Mouse (Mus musculus) midbrain, embryonic 16.5 days (tissue): ENCODE results near the gene Morc1. TPM values are rescaled to one million over a fixed set of nuclear protein-coding genes. Genes with fewer than 3 reads are reported as not detected.

Experiments used
- ATAC-seq: fragments of 200-750 bp; cut with Nextera tagmentation; 2 replicates; pipeline ENCODE4 v1.8.0; 2017; ENCODE audit warnings: moderate TSS enrichment
- H3K27ac ChIP-seq: fragments of 300-500 bp; sonication (generic); 2 replicates; pipeline ENCODE4 v1.5.1; 2014; ENCODE audit warnings: mild to moderate bottlenecking, low read length, mixed read lengths
- H3K27me3 ChIP-seq: fragments of 300-500 bp; sonication (generic); 2 replicates; pipeline ENCODE4 v1.6.1; 2014; ENCODE audit warnings: low read depth, low read length, mixed read lengths; ENCODE audit not compliant: control insufficient read depth, insufficient read depth
- H3K36me3 ChIP-seq: fragments of 300-500 bp; sonication (generic); 2 replicates; pipeline ENCODE4 v1.6.1; 2014; ENCODE audit warnings: mild to moderate bottlenecking, low read length, moderate library complexity, mixed read lengths; ENCODE audit not compliant: control insufficient read depth, insufficient read depth
- H3K4me1 ChIP-seq: fragments of 300-500 bp; sonication (generic); 2 replicates; pipeline ENCODE4 v1.6.1; 2014; ENCODE audit warnings: mild to moderate bottlenecking, low read length, mixed read lengths; ENCODE audit not compliant: control insufficient read depth, insufficient read depth
- H3K4me2 ChIP-seq: fragments of 300-500 bp; sonication (generic); 2 replicates; pipeline ENCODE4 v1.6.1; 2014; ENCODE audit warnings: mild to moderate bottlenecking, low read length, mixed read lengths
- H3K4me3 ChIP-seq: fragments of 300-500 bp; sonication (generic); 2 replicates; pipeline ENCODE4 v1.5.1; 2014; ENCODE audit warnings: low read depth, mild to moderate bottlenecking, low read length, moderate library complexity, mixed read lengths
- H3K9ac ChIP-seq: fragments of 300-500 bp; sonication (generic); 2 replicates; pipeline ENCODE4 v1.6.1; 2014; ENCODE audit warnings: low read depth, low read length, mixed read lengths
- H3K9me3 ChIP-seq: fragments of 300-500 bp; sonication (generic); replicated peaks from 2 replicates; pipeline ENCODE4 v1.6.1; 2014; ENCODE audit warnings: mild to moderate bottlenecking, low read length, mixed read lengths; ENCODE audit not compliant: control insufficient read depth, poor library complexity, severe bottlenecking
- WGBS: fragments of 180-500 bp; shearing (Covaris S2); extraction: QIAGEN DNeasy Blood & Tissue Kit; methylation state at CpG from one replicate; pipeline ENCODE4 v1.1.7; 2014; 5-methylcytosine and 5-hydroxymethylcytosine counted together
- polyA plus RNA-seq: library from polyadenylated mRNA; unstranded; fragments of >200 nt; fragmentation: Nextera tagmentation; extraction: Ambion mirVana; gene quantifications from 2 replicates; pipeline ENCODE4 v1.2.1, GENCODE M21; 2015

The Morc1 gene
- polyA plus RNA-seq, 1 experiment from 2014 or later: 0.11 TPM

GRCm38 (mm10) chr16:48444589-48444988, 13.6 kb downstream of the Morc1 start:
- Histone ChIP-seq H3K9me3 (no peaks in the 10 kb centered on the region), H3K9ac (no peak overlapping the region), H3K27me3 (no peaks in the 10 kb centered on the region), H3K4me2 (no peak overlapping the region), H3K4me1 (no peaks in the 10 kb centered on the region; the same call in none of the 2 replicates), H3K36me3 (no peaks in the 10 kb centered on the region), H3K4me3 (no peak overlapping the region), H3K27ac (no peak overlapping the region)
- no peak for ATAC-seq
- WGBS: 93% methylated on average over 5 of the region's 5 CpGs

GRCm38 (mm10) chr16:48446161-48446925, 15.3 kb downstream of the Morc1 start:
- Histone ChIP-seq H3K4me3 (no peak overlapping the region), H3K36me3 (no peaks in the 10 kb centered on the region), H3K9me3 (no peaks in the 10 kb centered on the region), H3K27ac (no peak overlapping the region), H3K4me1 (no peaks in the 10 kb centered on the region; the same call in none of the 2 replicates), H3K4me2 (no peak overlapping the region), H3K27me3 (no peaks in the 10 kb centered on the region), H3K9ac (no peak overlapping the region)
- WGBS: 67% methylated on average over 8 of the region's 8 CpGs
- ATAC-seq: peak; percentile 60; the same call in 1 of the 2 replicates

- Histone ChIP-seq H3K27me3 (no peaks in the 10 kb centered on the region), H3K9ac (no peak overlapping the region), H3K27ac (no peak overlapping the region), H3K4me2 (no peak overlapping the region), H3K9me3 (0 out of 2 replicates have a peak, but pooled peaks cover 2% of the 10 kb centered on the region), H3K36me3 (no peaks in the 10 kb centered on the region), H3K4me3 (no peak overlapping the region), H3K4me1 (no peaks in the 10 kb centered on the region)
- WGBS: 91% methylated on average over 3 of the region's 3 CpGs
- ATAC-seq: no peak
These were observed 22.2 kb downstream of the Morc1 start for GRCm38 (mm10) chr16:48453264-48453663.

GRCm38 (mm10) chr16:48473396-48473795, 42.4 kb downstream of the Morc1 start:
- Histone ChIP-seq H3K4me1 (peaks cover 2% of the 10 kb centered on the region; the same call in 1 of the 2 replicates), H3K9ac (no peak overlapping the region), H3K4me2 (no peak overlapping the region), H3K27ac (no peak overlapping the region), H3K9me3 (no peaks in the 10 kb centered on the region), H3K36me3 (no peaks in the 10 kb centered on the region), H3K4me3 (no peak overlapping the region), H3K27me3 (no peaks in the 10 kb centered on the region)
- ATAC-seq: no peak
- WGBS: 90% methylated on average over 10 of the region's 10 CpGs

- WGBS: 23% methylated on average over 4 of the region's 4 CpGs
These were observed 44.1 kb downstream of the Morc1 start for GRCm38 (mm10) chr16:48474896-48475802.

GRCm38 (mm10) chr16:48479266-48479848, 48.3 kb downstream of the Morc1 start:
- WGBS: 84% methylated on average over 8 of the region's 8 CpGs
- no peak overlapping the region for H3K27ac ChIP-seq
- H3K9me3 ChIP-seq: no peaks in the 10 kb centered on the region
- H3K36me3 ChIP-seq: no peaks in the 10 kb centered on the region
- H3K4me2 ChIP-seq: no peak overlapping the region
- H3K9ac ChIP-seq: no peak overlapping the region
- no peak overlapping the region for H3K4me3 ChIP-seq
- no peak for ATAC-seq
- H3K27me3 ChIP-seq: no peaks in the 10 kb centered on the region
- H3K4me1 ChIP-seq: peaks cover 2% of the 10 kb centered on the region; the same call in 1 of the 2 replicates

More at GRCm38 (mm10) chr16:48474896-48475802, 44.1 kb downstream of the Morc1 start:
- Histone ChIP-seq H3K9me3 (no peaks in the 10 kb centered on the region), H3K4me2 (no peak overlapping the region), H3K9ac (no peak overlapping the region), H3K36me3 (no peaks in the 10 kb centered on the region), H3K4me1 (peaks cover 2% of the 10 kb centered on the region; the same call in 1 of the 2 replicates), H3K4me3 (no peak overlapping the region), H3K27me3 (no peaks in the 10 kb centered on the region), H3K27ac (peak overlapping the region; percentile 6; the same call in 1 of the 2 replicates)
- peak; percentile 45; the same call in 1 of the 2 replicates for ATAC-seq

GRCm38 (mm10) chr16:48516776-48517499, 85.9 kb downstream of the Morc1 start:
- Histone ChIP-seq H3K9ac (no peak overlapping the region), H3K36me3 (no peaks in the 10 kb centered on the region), H3K27ac (no peak overlapping the region), H3K9me3 (no peaks in the 10 kb centered on the region), H3K4me3 (no peak overlapping the region), H3K4me1 (no peaks in the 10 kb centered on the region), H3K27me3 (no peaks in the 10 kb centered on the region), H3K4me2 (no peak overlapping the region)
- WGBS: 89% methylated on average over 5 of the region's 5 CpGs
- no peak for ATAC-seq

- Histone ChIP-seq H3K9ac (no peak overlapping the region), H3K36me3 (no peaks in the 10 kb centered on the region), H3K9me3 (no peaks in the 10 kb centered on the region), H3K4me3 (no peak overlapping the region), H3K27ac (no peak overlapping the region), H3K4me1 (no peaks in the 10 kb centered on the region), H3K4me2 (no peak overlapping the region), H3K27me3 (no peaks in the 10 kb centered on the region)
- ATAC-seq: no peak
These were observed 88.5 kb downstream of the Morc1 start for GRCm38 (mm10) chr16:48519569-48519968.
